Mouse (Mus musculus) heart, postnatal 14 days (tissue): ENCODE data around the gene Olfr1513. TPM values are rescaled to one million over a fixed set of nuclear protein-coding genes. Genes with fewer than 3 reads are reported as not detected.
"Not testable (repeated sequence)": the region's sequence is repeated elsewhere in the genome, so short reads cannot be mapped to it uniquely, and the experiment has no call there.

Experiments
- DNase-seq, 2 experiments: peaks; one replicate each; pipeline ENCODE4 v3.0.0; 2021 to 2022
- intact Hi-C: fragments of 180-260 bp; cut with DNase I; formaldehyde crosslinking; loops from one replicate; pipeline ENCODE4 v1.15.1; 2025
- total RNA-seq, 2 experiments: library from RNA; stranded (reverse); gene quantifications; 2 replicates each; pipeline ENCODE4 v1.2.3; 2021

Olfr1513 gene
- total RNA-seq, 2 experiments from 2014 or later = not detected

GRCm38 (mm10) chr14:52313931-52314807 lies 42.0 kb downstream of the Olfr1513 start:
- intact Hi-C loops = no loop called here
- DNase-seq = no peak

DNA sequence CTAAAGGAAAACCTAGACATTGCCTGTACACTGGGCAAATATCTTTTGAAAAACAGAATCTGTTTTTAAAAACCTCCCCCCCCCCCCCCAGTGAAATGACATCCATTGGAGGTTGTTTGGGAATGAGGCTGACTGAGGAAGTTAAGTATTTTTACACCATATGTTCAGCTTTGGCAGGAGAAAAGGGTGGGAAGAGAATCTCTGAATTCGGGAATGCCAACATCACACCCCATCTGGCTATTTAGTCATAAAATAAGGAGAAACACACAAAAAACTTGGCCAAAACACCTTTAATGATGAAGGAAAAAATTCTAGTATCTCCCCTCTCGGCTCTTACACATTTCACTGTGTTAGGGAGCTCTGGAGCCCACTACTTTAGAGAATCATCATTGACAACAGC lies 45.3 kb downstream of the Olfr1513 start:
- intact Hi-C loops = no loop called here
- DNase-seq = no peak

- intact Hi-C loops, DNase-seq: not testable (repeated sequence)
Measured at GRCm38 (mm10) chr14:52310343-52310742, 45.9 kb downstream of the Olfr1513 start.

- intact Hi-C loops = loop anchor here (10.0 kb wide), 1 partner anchor 421 kb away; the partner anchor contains the start of gene Mettl17
- no peak for DNase-seq
Measured at GRCm38 (mm10) chr14:52306100-52306499, 50.1 kb downstream of the Olfr1513 start.

GRCm38 (mm10) chr14:52304644-52305271 lies 51.5 kb downstream of the Olfr1513 start, which contains the start of gene Mettl3:
Gene Mettl3, minus strand, starts transcription at chr14:52305128.
- intact Hi-C loops = loop anchor here (10.0 kb wide), 1 partner anchor 420 kb away; the partner anchor contains the start of gene Mettl17
- peak; percentile 85 to 91 for DNase-seq

GRCm38 (mm10) chr14:52303517-52303916 lies 52.7 kb downstream of the Olfr1513 start:
- DNase-seq = not testable (repeated sequence)
- intact Hi-C loops = loop anchor here (10.0 kb wide), 1 partner anchor 419 kb away; the partner anchor contains the start of gene Mettl17

Other genes with a start within 250 kb of the Olfr1513 start
- gene Rpgrip1, start 245.7 kb downstream of the Olfr1513 start, total RNA-seq = under 1 TPM; 0.17 to 0.53 TPM
- gene Supt16, start 159.0 kb downstream of the Olfr1513 start, total RNA-seq = 10 to 100 TPM; 25.9 to 26.7 TPM
- gene Chd8, start 98.6 kb downstream of the Olfr1513 start, total RNA-seq = 10 to 100 TPM; 50.1 to 51.9 TPM
- 10 to 100 TPM; 35.5 to 36.7 TPM for gene Tox4, start 77.3 kb downstream of the Olfr1513 start, total RNA-seq
- 1 to 10 TPM; 5.5 to 7.1 TPM for gene Rab2b, start 76.9 kb downstream of the Olfr1513 start, total RNA-seq
- 10 to 100 TPM; 19.1 to 19.5 TPM for gene Mettl3, start 51.3 kb downstream of the Olfr1513 start, total RNA-seq
- gene Sall2, start 27.6 kb downstream of the Olfr1513 start, total RNA-seq = 1 to 10 TPM; 2.2 to 2.9 TPM
- not detected for gene Olfr1512, start 22.8 kb upstream of the Olfr1513 start, total RNA-seq
- not detected for gene Olfr1511, start 41.0 kb upstream of the Olfr1513 start, total RNA-seq
- not detected for gene Olfr1510, start 58.0 kb upstream of the Olfr1513 start, total RNA-seq
- not detected for gene Olfr1509, start 86.6 kb upstream of the Olfr1513 start, total RNA-seq
- not detected for gene Olfr1508, start 111.1 kb upstream of the Olfr1513 start, total RNA-seq
- gene Olfr1507, start 139.3 kb upstream of the Olfr1513 start, total RNA-seq = not detected